ENCODE assay signal across 7 mouse cellular contexts in genomic region chr10:69351842-69352211, GRCm38 (mm10). TPM values are rescaled to one million over a fixed set of nuclear protein-coding genes. Genes with fewer than 3 reads are reported as not detected.
DNase-seq lines count a peak whose midpoint lies in the region; ATAC-seq and TF ChIP-seq lines count a peak whose summit lies in the region.

No protein-coding gene starts in this region.

- H3K4me1 ChIP-seq in lung, adult 2 months (ENCODE audit: control insufficient read depth, insufficient read depth, low read length) = peaks cover 5% of the 10 kb centered on the region; the same call in 1 of the 2 replicates
- H3K4me1 ChIP-seq in embryonic facial prominence, embryonic 14.5 days (ENCODE audit: control insufficient read depth, insufficient read depth, low read length) = peaks cover 41% of the 10 kb centered on the region
- peaks cover 35% of the 10 kb centered on the region for H3K4me1 ChIP-seq in intestine, embryonic 14.5 days (replicated peaks; ENCODE audit: control insufficient read depth, insufficient read depth, low read length)
- peaks cover 42% of the 10 kb centered on the region for H3K4me1 ChIP-seq in neural tube, embryonic 13.5 days (replicated peaks)

- H3K9ac ChIP-seq in embryonic facial prominence, embryonic 14.5 days (ENCODE audit: low read depth, low read length) = peak overlapping the region; percentile 84
- H3K9ac ChIP-seq in intestine, embryonic 14.5 days (ENCODE audit: low read length) = peak overlapping the region; percentile 88
- peak overlapping the region; percentile 61 for H3K9ac ChIP-seq in neural tube, embryonic 13.5 days

- no peak for TF ChIP-seq POLR2A in lung, adult 2 months (IDR thresholded peaks at IDR 0.05; ENCODE audit: borderline replicate concordance, extremely low read depth, low read depth, low read length)

- no peak for DNase-seq in lung, adult 2 months
- DNase-seq in lung, adult 18-20 months = no peak
- peak; percentile 51 for DNase-seq in embryonic facial prominence, embryonic 14.5 days (ENCODE audit: low spot score)
- DNase-seq in intestine, embryonic 14.5 days (ENCODE audit: low spot score) = no peak
- no peak for DNase-seq in right cerebral cortex, postnatal 4 days
- DNase-seq in cerebellum, adult 11-12 months = no peak

- H3K4me2 ChIP-seq in embryonic facial prominence, embryonic 14.5 days (ENCODE audit: low read depth, low read length) = peak overlapping the region; percentile 87
- peak overlapping the region; percentile 88 for H3K4me2 ChIP-seq in intestine, embryonic 14.5 days (ENCODE audit: low read length)
- peak overlapping the region; percentile 76 for H3K4me2 ChIP-seq in neural tube, embryonic 13.5 days

- WGBS in lung, adult 2 months = 4% methylated on average over 11 of the region's 11 CpGs
- WGBS in embryonic facial prominence, embryonic 14.5 days = 0% methylated on average over 11 of the region's 11 CpGs
- WGBS in intestine, embryonic 14.5 days = 1% methylated on average over 11 of the region's 11 CpGs
- WGBS in neural tube, embryonic 13.5 days = under 1% methylated on average over 11 of the region's 11 CpGs

- no peaks in the 10 kb centered on the region for H3K9me3 ChIP-seq in embryonic facial prominence, embryonic 14.5 days (ENCODE audit: control insufficient read depth, low read length)
- no peaks in the 10 kb centered on the region for H3K9me3 ChIP-seq in intestine, embryonic 14.5 days (ENCODE audit: control insufficient read depth, low read length)
- no peaks in the 10 kb centered on the region for H3K9me3 ChIP-seq in neural tube, embryonic 13.5 days

- no peaks in the 10 kb centered on the region for H3K27me3 ChIP-seq in embryonic facial prominence, embryonic 14.5 days (replicated peaks; ENCODE audit: control insufficient read depth, insufficient read depth, low read length)
- H3K27me3 ChIP-seq in intestine, embryonic 14.5 days (replicated peaks; ENCODE audit: control insufficient read depth, insufficient read depth, low read length) = no peaks in the 10 kb centered on the region
- no peaks in the 10 kb centered on the region for H3K27me3 ChIP-seq in neural tube, embryonic 13.5 days

- H3K36me3 ChIP-seq in embryonic facial prominence, embryonic 14.5 days (ENCODE audit: control insufficient read depth, insufficient read depth, low read length) = peaks cover 37% of the 10 kb centered on the region
- peaks cover 40% of the 10 kb centered on the region for H3K36me3 ChIP-seq in intestine, embryonic 14.5 days (ENCODE audit: control insufficient read depth, insufficient read depth, low read length)
- no peaks in the 10 kb centered on the region for H3K36me3 ChIP-seq in neural tube, embryonic 13.5 days

- no peak for TF ChIP-seq CTCF in lung, adult 2 months (IDR thresholded peaks at IDR 0.05; ENCODE audit: insufficient read depth, low read length)

- H3K27ac ChIP-seq in embryonic facial prominence, embryonic 14.5 days (replicated peaks; ENCODE audit: low read depth, low read length) = peak overlapping the region; percentile 88
- H3K27ac ChIP-seq in intestine, embryonic 14.5 days (ENCODE audit: low read depth) = peak overlapping the region; percentile 77
- H3K27ac ChIP-seq in neural tube, embryonic 13.5 days (replicated peaks) = peak overlapping the region; percentile 43

- H3K4me3 ChIP-seq in lung, adult 2 months (replicated peaks; ENCODE audit: extremely low read depth, low read depth, low read length) = peak overlapping the region; percentile 6
- peak overlapping the region; percentile 81 for H3K4me3 ChIP-seq in embryonic facial prominence, embryonic 14.5 days (ENCODE audit: low read depth, low read length)
- H3K4me3 ChIP-seq in intestine, embryonic 14.5 days (ENCODE audit: low read depth, low read length) = peak overlapping the region; percentile 82
- H3K4me3 ChIP-seq in neural tube, embryonic 13.5 days = peak overlapping the region; percentile 52

- no peak for ATAC-seq in embryonic facial prominence, embryonic 14.5 days (ENCODE audit: low read depth)
- ATAC-seq in intestine, embryonic 14.5 days (replicated peaks; ENCODE audit: low FRiP score, low TSS enrichment, low read depth) = no peak
- no peak for ATAC-seq in neural tube, embryonic 13.5 days (ENCODE audit: low read depth)

RNA-seq across cellular contexts. Expression of gene Cdk1, which starts 0.9 kb away (rescaled TPM):
- 2.9 and 5.8 TPM in 2 replicates for polyA plus RNA-seq in lung, adult 2 months (2012; rRNA removed)
- polyA plus RNA-seq in embryonic facial prominence, embryonic 14.5 days (2014; fragmentation: Nextera tagmentation; extraction: Ambion mirVana) = 397 and 436 TPM in 2 replicates
- 489 and 512 TPM in 2 replicates for polyA plus RNA-seq in intestine, embryonic 14.5 days (2014; fragmentation: Nextera tagmentation; extraction: Ambion mirVana)
- polyA plus RNA-seq in neural tube, embryonic 13.5 days (2015; fragmentation: Nextera tagmentation; extraction: Ambion mirVana) = 91.3 and 119 TPM in 2 replicates

RNA-seq across cellular contexts. Expression of gene Ank3, which starts 46.7 kb away (rescaled TPM):
- 19.2 and 23.3 TPM in 2 replicates for polyA plus RNA-seq in lung, adult 2 months (2012; rRNA removed)
- polyA plus RNA-seq in embryonic facial prominence, embryonic 14.5 days (2014; fragmentation: Nextera tagmentation; extraction: Ambion mirVana) = 22.5 and 23.1 TPM in 2 replicates
- polyA plus RNA-seq in intestine, embryonic 14.5 days (2014; fragmentation: Nextera tagmentation; extraction: Ambion mirVana) = 24.7 and 29.0 TPM in 2 replicates
- polyA plus RNA-seq in neural tube, embryonic 13.5 days (2015; fragmentation: Nextera tagmentation; extraction: Ambion mirVana) = 104 TPM in 2 replicates

Comparison
In these comparisons a context has a peak if more than half of its experiments do, and no peak if none do; other contexts are left out.
1. H3K4me3 ChIP-seq: peak in every context shown above with its lines; median percentile 82 in intestine, embryonic 14.5 days; 81 in embryonic facial prominence, embryonic 14.5 days; 52 in neural tube, embryonic 13.5 days; 6 in lung, adult 2 months.
2. RNA of gene Cdk1, which starts 0.9 kb away (polyA plus RNA-seq): 489 to 512 TPM in intestine, embryonic 14.5 days, 397 to 436 TPM in embryonic facial prominence, embryonic 14.5 days and 91.3 to 119 TPM in neural tube, embryonic 13.5 days; 2.9 to 5.8 TPM in lung, adult 2 months; every median in the first group is over 10 times any median in the second.
3. Peak in every context shown above with its lines, with median percentiles within 50 percentile points of each other: H3K27ac ChIP-seq, H3K4me2 ChIP-seq and H3K9ac ChIP-seq.